Mouse (Mus musculus) liver, postnatal 0 days (tissue): ENCODE data around the gene Serpine3.

Experiments
- CTCF ChIP-seq: sonication (generic); IDR thresholded peaks from 2 replicates; pipeline ENCODE4 v1.5.1; 2016; ENCODE audit warnings: antibody characterized with exemption, low read depth
- EP300 ChIP-seq: IDR thresholded peaks from 2 replicates; pipeline ENCODE4 v1.6.1; 2016; ENCODE audit warnings: antibody characterized with exemption, low read depth, mild to moderate bottlenecking

GRCm38 (mm10) chr14:62664976-62665673 lies 1.7 kb downstream of the Serpine3 start:
- no peak for TF ChIP-seq CTCF
- TF ChIP-seq EP300: no peak
